Mouse (Mus musculus): ENCODE results near the gene Trip6. TPM values are rescaled to one million over a fixed set of nuclear protein-coding genes. Genes with fewer than 3 reads are reported as not detected.
"Not testable (repeated sequence)": the region's sequence is repeated elsewhere in the genome, so short reads cannot be mapped to it uniquely, and the experiment has no call there.

The Trip6 gene
- polyA plus RNA-seq, 1 experiment from 2014 or later: 31.7 TPM

GRCm38 (mm10) chr5:137293282-137293681 lies 20.9 kb downstream of the Trip6 start:
- H3K9me3 ChIP-seq: no peaks in the 10 kb centered on the region
- H3K27ac ChIP-seq: no peak overlapping the region
- ATAC-seq (ENCODE audit: low FRiP score, low read depth): no peak
- H3K4me2 ChIP-seq (replicated peaks): peak overlapping the region; percentile 96
- peaks cover 38% of the 10 kb centered on the region for H3K27me3 ChIP-seq (replicated peaks)
- H3K36me3 ChIP-seq: peaks cover 34% of the 10 kb centered on the region
- peak overlapping the region; percentile 66 for H3K9ac ChIP-seq
- peak overlapping the region; percentile 51 for H3K4me3 ChIP-seq
- peaks cover 34% of the 10 kb centered on the region for H3K4me1 ChIP-seq
- WGBS: 0% methylated on average over 15 of the region's 15 CpGs

- peaks cover 49% of the 10 kb centered on the region for H3K4me1 ChIP-seq
- H3K27me3 ChIP-seq (replicated peaks): peaks cover 52% of the 10 kb centered on the region
- H3K9ac ChIP-seq: no peak overlapping the region
- ATAC-seq (ENCODE audit: low FRiP score, low read depth): no peak
- H3K27ac ChIP-seq: no peak overlapping the region
- H3K36me3 ChIP-seq: peaks cover 16% of the 10 kb centered on the region
- no peaks in the 10 kb centered on the region for H3K9me3 ChIP-seq
- H3K4me3 ChIP-seq: no peak overlapping the region
- WGBS: 78% methylated on average over 15 of the region's 15 CpGs
- no peak overlapping the region; the same call in 1 of the 2 replicates for H3K4me2 ChIP-seq (replicated peaks)
These were observed 22.8 kb downstream of the Trip6 start for GRCm38 (mm10) chr5:137291381-137291926.

GRCm38 (mm10) chr5:137290677-137291076 lies 23.5 kb downstream of the Trip6 start:
- Histone ChIP-seq H3K9me3 (no peaks in the 10 kb centered on the region), H3K4me1 (peaks cover 49% of the 10 kb centered on the region), H3K9ac (0 out of 2 replicates have a peak overlapping the region, but pooled peaks have one; percentile 5), H3K27me3 (replicated peaks) (peaks cover 52% of the 10 kb centered on the region), H3K4me3 (no peak overlapping the region), H3K27ac (no peak overlapping the region), H3K4me2 (replicated peaks) (0 out of 2 replicates have a peak overlapping the region, but pooled peaks have one; percentile 6), H3K36me3 (peaks cover 8% of the 10 kb centered on the region)
- WGBS: 22% methylated on average over 15 of the region's 15 CpGs
- ATAC-seq (ENCODE audit: low FRiP score, low read depth): no peak

- no peak overlapping the region for H3K27ac ChIP-seq
- peaks cover 52% of the 10 kb centered on the region for H3K27me3 ChIP-seq (replicated peaks)
- no peaks in the 10 kb centered on the region for H3K9me3 ChIP-seq
- H3K4me3 ChIP-seq: peak overlapping the region; percentile 44
- WGBS: 55% methylated on average over 13 of the region's 13 CpGs
- H3K4me1 ChIP-seq: peaks cover 42% of the 10 kb centered on the region
- peak overlapping the region; percentile 95 for H3K4me2 ChIP-seq (replicated peaks)
- H3K36me3 ChIP-seq: no peaks in the 10 kb centered on the region
- no peak for ATAC-seq (ENCODE audit: low FRiP score, low read depth)
- 0 out of 2 replicates have a peak overlapping the region, but pooled peaks have one; percentile 5 for H3K9ac ChIP-seq
These were observed 24.4 kb downstream of the Trip6 start for GRCm38 (mm10) chr5:137289591-137290365.

GRCm38 (mm10) chr5:137288999-137289470 lies 25.2 kb downstream of the Trip6 start:
- ATAC-seq (ENCODE audit: low FRiP score, low read depth): no peak
- Histone ChIP-seq H3K9me3 (no peaks in the 10 kb centered on the region), H3K4me1 (peaks cover 37% of the 10 kb centered on the region), H3K36me3 (no peaks in the 10 kb centered on the region), H3K27me3 (replicated peaks) (peaks cover 52% of the 10 kb centered on the region), H3K9ac (0 out of 2 replicates have a peak overlapping the region, but pooled peaks have one; percentile 67), H3K4me2 (replicated peaks) (peak overlapping the region; percentile 95), H3K4me3 (peak overlapping the region; percentile 44), H3K27ac (no peak overlapping the region)
- WGBS: 3% methylated on average over 25 of the region's 25 CpGs

GRCm38 (mm10) chr5:137287953-137288743 lies 26.1 kb downstream of the Trip6 start:
- ATAC-seq (ENCODE audit: low FRiP score, low read depth): no peak
- WGBS: under 1% methylated on average over 52 of the region's 65 CpGs

GRCm38 (mm10) chr5:137287032-137287952 lies 26.9 kb downstream of the Trip6 start, which contains the start of gene Ache:
TSS of gene Ache (plus strand) at chr5:137287519.
- Histone ChIP-seq H3K4me3 (peak within 1 kb of the TSS; percentile 44), H3K4me2 (replicated peaks) (peak within 1 kb of the TSS; percentile 95), H3K9ac (peak within 1 kb of the TSS; percentile 67), H3K9me3 (no peaks in the 10 kb centered on the region), H3K27me3 (replicated peaks) (peaks cover 52% of the 10 kb centered on the region), H3K4me1 (peaks cover 24% of the 10 kb centered on the region), H3K36me3 (no peaks in the 10 kb centered on the region), H3K27ac (no peak within 1 kb of the TSS)
- WGBS: under 1% methylated on average over 40 of the region's 40 CpGs
- ATAC-seq (ENCODE audit: low FRiP score, low read depth): peak; percentile 62

More at GRCm38 (mm10) chr5:137287953-137288743, 26.1 kb downstream of the Trip6 start:
- Histone ChIP-seq H3K4me1 (peaks cover 31% of the 10 kb centered on the region), H3K9me3 (no peaks in the 10 kb centered on the region), H3K27ac (no peak overlapping the region), H3K9ac (peak overlapping the region; percentile 67), H3K36me3 (no peaks in the 10 kb centered on the region), H3K27me3 (replicated peaks) (peaks cover 52% of the 10 kb centered on the region), H3K4me3 (peak overlapping the region; percentile 44), H3K4me2 (replicated peaks) (peak overlapping the region; percentile 95)

GRCm38 (mm10) chr5:137286655-137287031 lies 27.6 kb downstream of the Trip6 start:
- peaks cover 45% of the 10 kb centered on the region for H3K27me3 ChIP-seq (replicated peaks)
- peak; percentile 67 for ATAC-seq (ENCODE audit: low FRiP score, low read depth)
- H3K36me3 ChIP-seq: no peaks in the 10 kb centered on the region
- H3K27ac ChIP-seq: no peak overlapping the region
- peak overlapping the region; percentile 44 for H3K4me3 ChIP-seq
- peaks cover 24% of the 10 kb centered on the region for H3K4me1 ChIP-seq
- H3K4me2 ChIP-seq (replicated peaks): peak overlapping the region; percentile 95
- H3K9ac ChIP-seq: peak overlapping the region; percentile 57
- H3K9me3 ChIP-seq: no peaks in the 10 kb centered on the region
- WGBS: under 1% methylated on average over 16 of the region's 16 CpGs

GRCm38 (mm10) chr5:137285986-137286385 lies 28.2 kb downstream of the Trip6 start:
- no peak overlapping the region for H3K9ac ChIP-seq
- H3K27me3 ChIP-seq (replicated peaks): peaks cover 41% of the 10 kb centered on the region
- H3K9me3 ChIP-seq: no peaks in the 10 kb centered on the region
- H3K4me1 ChIP-seq: peaks cover 24% of the 10 kb centered on the region
- no peak overlapping the region for H3K4me3 ChIP-seq
- no peak overlapping the region; the same call in 1 of the 2 replicates for H3K4me2 ChIP-seq (replicated peaks)
- 61% methylated on average over 7 of the region's 7 CpGs for WGBS
- ATAC-seq (ENCODE audit: low FRiP score, low read depth): no peak
- no peaks in the 10 kb centered on the region for H3K36me3 ChIP-seq
- no peak overlapping the region for H3K27ac ChIP-seq

GRCm38 (mm10) chr5:137285045-137285444 lies 29.2 kb downstream of the Trip6 start:
- H3K9ac ChIP-seq: no peak overlapping the region
- peaks cover 32% of the 10 kb centered on the region for H3K27me3 ChIP-seq (replicated peaks)
- H3K4me2 ChIP-seq (replicated peaks): no peak overlapping the region
- no peaks in the 10 kb centered on the region for H3K36me3 ChIP-seq
- H3K27ac ChIP-seq: no peak overlapping the region
- WGBS: 67% methylated on average over 5 of the region's 5 CpGs
- no peak overlapping the region for H3K4me3 ChIP-seq
- no peak for ATAC-seq (ENCODE audit: low FRiP score, low read depth)
- H3K4me1 ChIP-seq: peaks cover 24% of the 10 kb centered on the region
- no peaks in the 10 kb centered on the region for H3K9me3 ChIP-seq

- H3K4me2 ChIP-seq (replicated peaks); H3K27ac ChIP-seq; H3K4me3 ChIP-seq; H3K36me3 ChIP-seq; H3K9me3 ChIP-seq; ATAC-seq (ENCODE audit: low FRiP score, low read depth); H3K9ac ChIP-seq: not testable (repeated sequence)
- Histone ChIP-seq H3K27me3 (replicated peaks) (peaks cover 25% of the 10 kb centered on the region), H3K4me1 (peaks cover 24% of the 10 kb centered on the region)
- 88% methylated on average over 5 of the region's 6 CpGs for WGBS
These were observed 29.8 kb downstream of the Trip6 start for GRCm38 (mm10) chr5:137284411-137284810.

Data from neural tube, embryonic 12.5 days (tissue).